In genomic region chr12:71136974-71137491, GRCm38 (mm10) we compare ENCODE assay signal across 1 mouse cellular context.
TF ChIP-seq lines count a peak whose summit lies in the region.

No protein-coding gene starts in this region.

TF ChIP-seq in CH12.LX, 34 proteins besides CTCF, POLR2A, EP300 and RAD21 (continued from another document):
- TF ChIP-seq SIN3A (IDR thresholded peaks at IDR 0.05; ENCODE audit: low read length) (peak; percentile 47; the same call in 1 of the 2 replicates), GABPA (IDR thresholded peaks at IDR 0.05; ENCODE audit: insufficient replicate concordance, low read depth, low read length) (no peak; the same call in 1 of the 2 replicates), ELF1 (IDR thresholded peaks at IDR 0.05; ENCODE audit: low read depth, low read length) (peak; percentile 35), MXI1 (IDR thresholded peaks at IDR 0.05; ENCODE audit: low read depth, low read length) (no peak), USF1 (IDR thresholded peaks at IDR 0.05; ENCODE audit: low read depth, low read length) (no peak), ZKSCAN1 (IDR thresholded peaks at IDR 0.05; ENCODE audit: borderline replicate concordance, low read depth, low read length) (no peak), HCFC1 (IDR thresholded peaks at IDR 0.05; ENCODE audit: low read depth, low read length) (peak; percentile 82), MAFK (IDR thresholded peaks at IDR 0.05; ENCODE audit: insufficient replicate concordance, low read length) (no peak), CHD2 (IDR thresholded peaks at IDR 0.05; ENCODE audit: low read length) (peak; percentile 57; the same call in 1 of the 2 replicates), CHD1 (IDR thresholded peaks at IDR 0.05; ENCODE audit: low read depth, low read length) (no peak), ZMIZ1 (IDR thresholded peaks at IDR 0.05; ENCODE audit: low read depth, low read length) (no peak; the same call in 1 of the 2 replicates), USF2 (conservative IDR thresholded peaks at IDR 0.05; ENCODE audit: low read depth, low read length) (no peak), UBTF (IDR thresholded peaks at IDR 0.05; ENCODE audit: low read depth, low read length) (no peak; the same call in 1 of the 2 replicates), RCOR1 (conservative IDR thresholded peaks at IDR 0.05; ENCODE audit: low read depth, low read length) (no peak), JUND (conservative IDR thresholded peaks at IDR 0.05; ENCODE audit: low read depth, low read length) (no peak), POLR2AphosphoS2 (IDR thresholded peaks at IDR 0.05; ENCODE audit: low read depth, low read length) (no peak), PAX5 (IDR thresholded peaks at IDR 0.05; ENCODE audit: low read length) (no peak), SMC3 (IDR thresholded peaks at IDR 0.05; ENCODE audit: low read depth, low read length) (no peak), KAT2A (IDR thresholded peaks at IDR 0.05; ENCODE audit: insufficient replicate concordance, low read length) (0 out of 2 replicates have a peak, but pooled peaks have one; percentile 50), JUN (IDR thresholded peaks at IDR 0.05; ENCODE audit: insufficient read depth, low read depth, low read length) (no peak), NELFE (IDR thresholded peaks at IDR 0.05; ENCODE audit: low read depth, low read length) (peak; percentile 86), MEF2A (IDR thresholded peaks at IDR 0.05; ENCODE audit: borderline replicate concordance, low read depth, low read length) (peak; percentile 37; the same call in 1 of the 2 replicates), ZNF384 (IDR thresholded peaks at IDR 0.05; ENCODE audit: low read depth, low read length) (peak; percentile 72), ZC3H11A (IDR thresholded peaks at IDR 0.05; ENCODE audit: low read depth, low read length) (no peak), NRF1 (IDR thresholded peaks at IDR 0.05; ENCODE audit: low read depth, low read length) (peak; percentile 87), ETS1 (conservative IDR thresholded peaks at IDR 0.05; ENCODE audit: low read depth, low read length) (no peak), IRF4 (IDR thresholded peaks at IDR 0.05; ENCODE audit: low read depth, low read length) (peak; percentile 53; the same call in 1 of the 2 replicates)
